Mouse (Mus musculus) hindbrain, embryonic 15.5 days (tissue): ENCODE measurements at regions not wholly inside any gene's neighbourhood (a gene's known extent, or its start where the extent isn't known, plus 50 kb on each side); places are given as distances from the start of the nearest gene placed in this dataset.

ENCODE experiments used
- ATAC-seq: fragments of 200-750 bp; cut with Nextera tagmentation; 2 replicates; pipeline ENCODE4 v1.8.0; 2017; ENCODE audit warnings: low read depth, moderate number of reproducible peaks, moderate TSS enrichment; ENCODE audit not compliant: low FRiP score
- H3K27ac ChIP-seq: fragments of 300-500 bp; sonication (generic); replicated peaks from 2 replicates; pipeline ENCODE4 v1.5.1; 2015; ENCODE audit warnings: mild to moderate bottlenecking, inconsistent platforms
- H3K27me3 ChIP-seq: fragments of 300-500 bp; sonication (generic); 2 replicates; pipeline ENCODE4 v1.6.1; 2015; ENCODE audit warnings: control low read depth, inconsistent platforms
- H3K36me3 ChIP-seq: fragments of 300-500 bp; sonication (generic); 2 replicates; pipeline ENCODE4 v1.6.1; 2015; ENCODE audit warnings: control low read depth, inconsistent platforms
- H3K4me1 ChIP-seq: fragments of 300-500 bp; sonication (generic); replicated peaks from 2 replicates; pipeline ENCODE4 v1.6.1; 2015; ENCODE audit warnings: control low read depth, inconsistent platforms
- H3K4me2 ChIP-seq: fragments of 300-500 bp; sonication (generic); 2 replicates; pipeline ENCODE4 v1.6.1; 2015; ENCODE audit warnings: moderate library complexity, mild to moderate bottlenecking, inconsistent platforms
- H3K4me3 ChIP-seq: fragments of 300-500 bp; sonication (generic); 2 replicates; pipeline ENCODE4 v1.5.1; 2015; ENCODE audit warnings: mild to moderate bottlenecking, inconsistent platforms
- H3K9ac ChIP-seq: fragments of 300-500 bp; sonication (generic); 2 replicates; pipeline ENCODE4 v1.6.1; 2015; ENCODE audit warnings: inconsistent platforms
- H3K9me3 ChIP-seq: fragments of 300-500 bp; sonication (generic); 2 replicates; pipeline ENCODE4 v1.6.1; 2016; ENCODE audit warnings: control low read depth, inconsistent platforms
- WGBS: fragments of 180-500 bp; shearing (Covaris S2); methylation state at CpG from one replicate; pipeline ENCODE4 v1.1.7; 2015; 5-methylcytosine and 5-hydroxymethylcytosine counted together

DNA sequence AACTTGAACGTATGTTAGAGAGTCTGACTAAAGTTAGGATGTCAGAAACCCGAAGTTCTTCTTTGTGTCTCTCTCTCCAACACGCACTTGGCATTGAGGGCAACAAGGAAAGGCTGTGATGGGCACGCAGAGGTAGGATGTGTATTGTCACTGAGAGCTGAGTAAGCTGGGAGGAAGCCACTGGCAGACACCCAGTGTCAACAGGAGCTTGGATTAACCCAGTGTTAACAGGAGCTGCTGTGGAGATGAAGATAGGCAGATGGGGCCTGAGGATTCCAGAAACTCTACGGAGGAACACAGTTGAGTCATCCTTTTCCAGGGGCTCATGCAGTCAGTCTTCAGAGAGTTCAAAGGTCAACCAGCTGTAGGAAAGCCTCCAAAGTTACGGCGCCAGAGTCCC is 242.2 kb upstream of the Cd180 start:
- H3K4me1 ChIP-seq: peaks cover 7% of the 10 kb centered on the region
- no peak overlapping the region for H3K4me2 ChIP-seq
- H3K27ac ChIP-seq: no peak overlapping the region
- ATAC-seq: no peak
- WGBS: 78% methylated on average over 7 of the region's 7 CpGs
- H3K36me3 ChIP-seq: no peaks in the 10 kb centered on the region
- H3K9me3 ChIP-seq: no peaks in the 10 kb centered on the region
- H3K9ac ChIP-seq: no peak overlapping the region
- no peak overlapping the region for H3K4me3 ChIP-seq
- no peaks in the 10 kb centered on the region for H3K27me3 ChIP-seq

DNA sequence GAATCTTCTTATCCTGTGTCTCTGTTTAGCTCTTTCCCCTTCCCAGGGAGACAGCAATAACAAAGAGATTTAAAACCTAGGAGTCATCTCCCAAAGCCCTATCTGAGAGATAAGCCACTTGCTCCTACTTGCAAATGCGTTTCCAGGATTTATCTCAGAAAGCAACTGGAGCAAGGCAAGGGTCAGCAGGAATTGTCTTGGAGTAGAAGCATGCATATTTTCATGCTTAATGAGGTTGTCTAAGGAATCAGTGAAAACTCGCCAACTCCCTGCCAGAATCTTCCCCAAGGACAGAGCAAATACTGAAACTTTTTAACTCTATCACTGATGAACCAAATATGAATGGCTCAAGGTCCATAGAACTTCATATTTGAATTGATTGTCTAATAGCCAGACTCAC is 234.6 kb upstream of the Cd180 start:
- 35% methylated on average over 2 of the region's 2 CpGs for WGBS
- H3K36me3 ChIP-seq: no peaks in the 10 kb centered on the region
- no peaks in the 10 kb centered on the region for H3K27me3 ChIP-seq
- no peak overlapping the region for H3K9ac ChIP-seq
- no peak overlapping the region for H3K4me2 ChIP-seq
- no peak for ATAC-seq
- H3K9me3 ChIP-seq: no peaks in the 10 kb centered on the region
- H3K4me1 ChIP-seq: no peaks in the 10 kb centered on the region
- H3K4me3 ChIP-seq: no peak overlapping the region
- no peak overlapping the region for H3K27ac ChIP-seq

- Histone ChIP-seq H3K36me3 (no peaks in the 10 kb centered on the region), H3K4me2 (no peak overlapping the region), H3K9me3 (no peaks in the 10 kb centered on the region), H3K4me1 (no peaks in the 10 kb centered on the region), H3K9ac (no peak overlapping the region), H3K27ac (no peak overlapping the region), H3K4me3 (no peak overlapping the region), H3K27me3 (no peaks in the 10 kb centered on the region)
- no peak for ATAC-seq
- WGBS: 84% methylated on average over 2 of the region's 2 CpGs
Observed at GRCm38 (mm10) chr13:102463993-102464392, 229.4 kb upstream of the Cd180 start.

DNA sequence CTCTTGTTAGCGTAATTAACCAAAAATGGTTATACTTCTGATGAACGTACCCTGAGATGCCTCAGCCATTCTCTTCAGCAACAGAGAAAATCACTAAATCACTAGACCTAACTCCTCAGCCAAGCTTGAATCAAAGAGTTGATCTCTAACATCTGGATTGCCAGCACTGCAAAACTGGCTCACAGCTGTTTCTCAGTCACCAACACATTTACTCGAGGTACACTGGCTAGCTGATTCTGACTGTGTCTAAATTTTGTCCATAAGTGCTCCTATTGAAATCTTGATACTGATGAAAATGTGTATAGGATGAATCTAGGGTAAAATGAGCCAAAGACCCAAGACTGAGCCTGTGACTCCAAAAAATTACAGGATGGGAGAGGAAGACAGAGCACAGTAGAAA is 211.5 kb upstream of the Cd180 start:
- no peak for ATAC-seq
- Histone ChIP-seq H3K4me3 (no peak overlapping the region), H3K4me2 (no peak overlapping the region), H3K9me3 (no peaks in the 10 kb centered on the region), H3K27ac (no peak overlapping the region), H3K27me3 (no peaks in the 10 kb centered on the region), H3K36me3 (no peaks in the 10 kb centered on the region), H3K9ac (no peak overlapping the region), H3K4me1 (no peaks in the 10 kb centered on the region)
- WGBS: 87% methylated on average over 3 of the region's 3 CpGs

DNA sequence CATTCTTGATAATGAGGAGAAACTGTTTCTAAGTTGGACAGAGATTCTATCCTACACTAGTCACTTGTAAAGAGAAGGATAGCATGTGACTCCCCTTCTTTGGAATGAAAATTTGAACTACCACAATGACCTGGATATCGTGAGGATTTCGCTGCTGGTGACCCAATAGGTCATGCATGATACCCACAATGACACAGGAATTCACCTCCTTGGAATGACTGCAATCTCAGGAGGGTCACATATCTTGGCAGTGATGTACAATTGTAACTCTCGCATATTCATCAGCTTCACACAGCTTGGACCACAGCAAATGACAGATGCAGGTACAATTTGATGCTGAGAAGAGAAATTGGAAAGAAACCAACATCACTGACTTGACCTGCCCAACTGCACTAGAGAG is 210.9 kb upstream of the Cd180 start:
- WGBS: 91% methylated on average over 3 of the region's 3 CpGs
- Histone ChIP-seq H3K4me1 (no peaks in the 10 kb centered on the region), H3K27me3 (no peaks in the 10 kb centered on the region), H3K27ac (no peak overlapping the region), H3K36me3 (no peaks in the 10 kb centered on the region), H3K4me3 (no peak overlapping the region), H3K9ac (no peak overlapping the region), H3K9me3 (no peaks in the 10 kb centered on the region), H3K4me2 (no peak overlapping the region)
- no peak for ATAC-seq

DNA sequence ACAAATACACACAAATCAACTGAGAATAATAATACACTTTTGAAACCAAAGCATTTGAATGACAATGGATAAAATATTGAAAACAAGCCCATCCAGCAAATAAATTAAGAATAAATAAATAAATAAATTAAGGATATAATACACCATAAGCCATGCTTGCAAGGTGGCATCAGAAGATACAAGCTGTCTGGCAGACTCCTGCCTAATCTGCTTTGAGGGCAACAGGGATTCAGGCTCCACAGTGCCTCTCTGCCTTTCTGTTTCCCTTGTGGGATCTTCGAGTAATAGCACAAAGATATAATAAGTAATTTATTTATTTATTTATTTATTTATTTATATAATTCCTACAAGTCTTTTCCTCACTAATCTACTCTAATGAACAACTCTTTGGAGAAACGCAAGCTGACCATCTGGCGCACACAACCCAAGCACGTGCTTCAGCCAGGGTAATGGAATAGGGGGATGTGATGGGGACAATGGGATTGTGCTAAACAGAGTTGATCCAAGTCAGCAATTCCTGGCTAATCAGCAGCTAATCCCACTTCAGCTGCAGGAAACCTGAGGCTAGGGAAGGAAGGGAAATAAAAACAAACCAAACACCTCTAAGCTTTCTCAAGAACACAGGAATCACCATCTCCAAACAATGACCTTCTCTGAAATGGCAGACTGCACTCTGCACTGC is 205.8 kb upstream of the Cd180 start:
- H3K9ac ChIP-seq: no peak overlapping the region
- no peak for ATAC-seq
- no peaks in the 10 kb centered on the region for H3K36me3 ChIP-seq
- H3K4me1 ChIP-seq: no peaks in the 10 kb centered on the region
- H3K9me3 ChIP-seq: no peaks in the 10 kb centered on the region
- no peak overlapping the region for H3K27ac ChIP-seq
- no peaks in the 10 kb centered on the region for H3K27me3 ChIP-seq
- H3K4me3 ChIP-seq: no peak overlapping the region
- H3K4me2 ChIP-seq: no peak overlapping the region
- WGBS: 56% methylated on average over 4 of the region's 4 CpGs

DNA sequence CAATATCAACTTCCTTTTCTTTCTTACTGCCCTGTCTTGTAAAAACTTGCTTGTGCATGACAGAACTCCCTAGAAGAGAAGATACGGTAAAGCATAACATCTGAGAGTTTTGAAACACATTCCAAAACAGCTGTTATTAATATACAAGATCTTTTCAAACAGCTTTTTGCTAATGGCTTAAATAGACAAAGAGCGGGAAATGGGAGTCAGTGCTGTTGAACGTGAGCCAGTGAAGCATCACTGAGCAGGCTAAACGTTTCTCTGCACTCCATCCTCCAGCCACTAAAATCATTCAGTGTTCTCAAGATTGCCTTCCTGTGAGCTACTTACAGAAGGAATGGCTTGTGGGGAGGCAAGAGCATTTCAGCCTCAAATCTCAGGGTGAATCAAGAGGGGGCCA is 202.0 kb upstream of the Cd180 start:
- no peak for ATAC-seq
- H3K4me3 ChIP-seq: no peak overlapping the region
- no peaks in the 10 kb centered on the region for H3K36me3 ChIP-seq
- no peak overlapping the region for H3K9ac ChIP-seq
- H3K4me1 ChIP-seq: no peaks in the 10 kb centered on the region
- 80% methylated on average over 4 of the region's 4 CpGs for WGBS
- no peak overlapping the region for H3K27ac ChIP-seq
- H3K4me2 ChIP-seq: no peak overlapping the region
- H3K9me3 ChIP-seq: no peaks in the 10 kb centered on the region
- H3K27me3 ChIP-seq: no peaks in the 10 kb centered on the region

GRCm38 (mm10) chr13:102504157-102504947 is 189.0 kb upstream of the Cd180 start:
- peaks cover 3% of the 10 kb centered on the region; the same call in 1 of the 2 replicates for H3K4me1 ChIP-seq
- no peak overlapping the region for H3K9ac ChIP-seq
- ATAC-seq: no peak
- H3K36me3 ChIP-seq: no peaks in the 10 kb centered on the region
- H3K9me3 ChIP-seq: no peaks in the 10 kb centered on the region
- WGBS: 37% methylated on average over 10 of the region's 10 CpGs
- H3K27me3 ChIP-seq: no peaks in the 10 kb centered on the region
- no peak overlapping the region for H3K4me3 ChIP-seq
- no peak overlapping the region for H3K4me2 ChIP-seq
- H3K27ac ChIP-seq: peak overlapping the region; percentile 27; the same call in 1 of the 2 replicates

DNA sequence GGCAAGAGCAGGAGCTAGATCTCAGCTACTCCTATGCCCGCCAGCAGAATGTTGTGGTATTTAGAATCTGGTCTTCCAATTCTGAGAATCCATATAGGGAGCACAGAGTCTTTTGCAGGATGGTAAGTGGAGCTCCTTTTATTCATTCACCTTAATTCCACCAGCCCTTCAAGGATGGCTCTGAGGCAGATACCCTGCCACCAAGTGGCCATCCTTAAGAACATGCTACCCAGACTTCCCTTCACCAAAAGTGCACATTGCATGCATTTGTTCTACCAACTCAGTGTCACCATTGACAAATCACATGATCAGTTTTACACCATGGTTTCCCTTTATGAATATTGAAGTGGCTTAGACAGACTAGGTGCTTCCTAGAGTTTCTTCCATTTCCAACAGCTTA is 186.1 kb upstream of the Cd180 start:
- Histone ChIP-seq H3K27me3 (no peaks in the 10 kb centered on the region), H3K36me3 (no peaks in the 10 kb centered on the region), H3K9me3 (no peaks in the 10 kb centered on the region), H3K27ac (no peak overlapping the region), H3K4me3 (no peak overlapping the region), H3K4me2 (no peak overlapping the region), H3K4me1 (peaks cover 3% of the 10 kb centered on the region; the same call in 1 of the 2 replicates), H3K9ac (no peak overlapping the region)
- WGBS: 88% methylated on average over 1 of the region's 1 CpGs
- ATAC-seq: no peak

DNA sequence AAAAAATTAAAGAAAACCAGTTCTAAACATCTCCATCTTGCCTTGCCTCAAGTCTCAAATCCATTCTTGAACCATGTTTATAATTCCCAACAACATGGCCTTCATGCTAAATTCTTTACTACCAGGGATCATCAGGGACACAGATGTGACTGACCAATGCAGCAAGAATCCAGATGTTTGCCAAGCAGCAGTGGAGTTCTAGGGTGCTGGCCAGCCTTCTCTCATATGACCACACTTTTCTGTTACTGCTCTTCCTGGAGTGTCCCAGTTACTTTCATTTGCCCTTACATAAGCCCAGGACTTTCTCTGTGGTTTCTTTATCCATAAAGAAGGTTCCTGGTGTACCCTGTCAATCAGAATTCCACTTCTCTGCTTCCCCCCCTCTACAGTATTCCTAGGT is 185.4 kb upstream of the Cd180 start:
- H3K4me3 ChIP-seq: no peak overlapping the region
- H3K27me3 ChIP-seq: no peaks in the 10 kb centered on the region
- H3K27ac ChIP-seq: no peak overlapping the region
- peaks cover 3% of the 10 kb centered on the region; the same call in 1 of the 2 replicates for H3K4me1 ChIP-seq
- H3K9ac ChIP-seq: no peak overlapping the region
- no peaks in the 10 kb centered on the region for H3K36me3 ChIP-seq
- no peak overlapping the region for H3K4me2 ChIP-seq
- no peak for ATAC-seq
- H3K9me3 ChIP-seq: no peaks in the 10 kb centered on the region

DNA sequence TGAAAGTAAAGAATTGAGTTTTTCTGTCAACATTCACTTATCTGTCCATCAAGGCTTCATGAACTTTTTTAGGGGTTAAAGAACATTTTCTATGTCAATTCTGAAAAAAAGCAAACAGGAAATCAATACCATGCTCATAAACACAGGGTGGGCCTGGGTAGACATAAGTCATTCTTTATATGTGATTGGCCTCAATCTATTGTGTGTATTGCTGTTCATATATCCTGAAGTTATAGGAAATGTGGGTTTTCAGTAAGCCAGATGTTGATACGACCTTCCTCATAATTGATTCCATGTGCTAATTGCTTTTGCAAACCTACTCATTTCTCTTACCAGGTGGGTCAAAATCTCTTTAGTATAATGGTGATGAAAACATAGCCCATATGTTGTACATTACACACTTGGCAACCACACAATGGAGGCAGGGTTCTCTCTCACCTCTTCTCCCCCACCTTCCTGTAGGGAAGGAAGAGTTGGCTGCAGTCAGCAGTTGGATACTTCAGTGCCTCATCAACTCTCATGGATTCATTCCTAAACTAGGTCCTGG is 182.6 kb upstream of the Cd180 start:
- no peaks in the 10 kb centered on the region for H3K36me3 ChIP-seq
- H3K27ac ChIP-seq: no peak overlapping the region
- WGBS: 86% methylated on average over 1 of the region's 1 CpGs
- H3K4me2 ChIP-seq: no peak overlapping the region
- no peaks in the 10 kb centered on the region for H3K4me1 ChIP-seq
- no peak for ATAC-seq
- no peak overlapping the region for H3K9ac ChIP-seq
- H3K4me3 ChIP-seq: no peak overlapping the region
- H3K27me3 ChIP-seq: no peaks in the 10 kb centered on the region
- no peaks in the 10 kb centered on the region for H3K9me3 ChIP-seq

GRCm38 (mm10) chr13:102518169-102518882 is 175.0 kb upstream of the Cd180 start:
- 85% methylated on average over 5 of the region's 5 CpGs for WGBS

More at GRCm38 (mm10) chr13:102518169-102518882, 175.0 kb upstream of the Cd180 start:
- ATAC-seq: no peak
- Histone ChIP-seq H3K4me2 (no peak overlapping the region), H3K4me1 (no peaks in the 10 kb centered on the region), H3K9me3 (no peaks in the 10 kb centered on the region), H3K4me3 (no peak overlapping the region), H3K27ac (no peak overlapping the region), H3K9ac (no peak overlapping the region), H3K27me3 (no peaks in the 10 kb centered on the region), H3K36me3 (no peaks in the 10 kb centered on the region)
